Mouse (Mus musculus) embryonic fibroblast, embryonic 13.5 days (primary cell): ENCODE results near the gene Rnf114.

Experiments
- CTCF ChIP-seq: IDR thresholded peaks from 2 replicates; pipeline ENCODE4 v1.5.1; 2011; ENCODE audit warnings: mild to moderate bottlenecking, control low read depth, low read length, moderate library complexity, borderline replicate concordance; ENCODE audit not compliant: insufficient read depth
- POLR2A ChIP-seq: IDR thresholded peaks from 2 replicates; pipeline ENCODE4 v1.6.1; 2011; ENCODE audit warnings: low read depth, mild to moderate bottlenecking, control low read depth, low read length, moderate library complexity

GRCm38 (mm10) chr2:167476762-167477161 lies 15.7 kb upstream of the Rnf114 start:
- no peak for TF ChIP-seq POLR2A
- TF ChIP-seq CTCF, result no peak
